In the genomic region with DNA sequence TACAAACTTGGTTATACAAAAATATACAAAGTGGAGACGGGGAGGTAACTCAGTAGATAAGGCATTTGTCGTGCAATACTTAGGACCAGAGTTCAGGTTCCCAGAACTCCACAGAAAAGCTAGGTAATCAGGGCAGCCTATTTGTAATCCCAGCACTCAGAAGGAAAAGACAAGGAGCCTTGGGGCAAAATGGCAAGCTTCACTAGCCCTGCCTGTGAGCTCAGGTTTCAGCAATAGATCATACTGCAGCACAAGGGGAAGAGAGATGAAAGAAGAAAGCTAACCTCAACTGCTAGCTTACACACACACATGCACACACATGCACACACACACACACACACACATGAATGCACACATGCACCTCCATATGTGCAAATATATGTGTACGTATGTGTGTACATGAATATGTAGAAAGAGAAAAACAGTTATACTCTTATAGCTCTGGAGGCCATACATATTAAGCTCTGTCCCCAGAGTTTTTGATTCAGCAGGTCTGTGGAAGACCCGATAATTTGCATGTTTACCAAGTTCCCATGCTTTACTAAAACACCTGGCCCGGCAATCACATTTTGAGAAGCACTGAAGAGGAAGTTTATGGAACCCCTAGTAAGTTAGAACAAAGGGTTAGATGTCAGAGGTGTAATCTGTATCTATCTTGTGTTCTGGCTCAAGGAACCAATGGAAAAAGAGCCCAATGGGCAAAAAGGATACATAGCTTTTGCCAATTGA, we compare ENCODE assay signal across 26 mouse cellular contexts.
A peak's percentile ranks its signal among the peaks of the same experiment; 100 is the strongest.
DNase-seq lines count a peak whose midpoint lies in the region; ATAC-seq lines count a peak whose summit lies in the region.
"Had no signal": no experiment of that assay in that cellular context is flagged by ENCODE, and none has a peak within 500 bp of the region (broad histone marks: within the 10 kb centered on the region; RNA-seq: fewer than 3 reads in every experiment).

No protein-coding gene starts in this region.

- no peak overlapping the region for H3K9ac ChIP-seq in kidney, embryonic 16.5 days (replicated peaks; ENCODE audit: low read length)
- H3K9ac ChIP-seq: embryonic facial prominence, embryonic 12.5 days; forebrain, embryonic 13.5 days; intestine, embryonic 15.5 days; midbrain, embryonic 12.5 days; neural tube, embryonic 15.5 days had no signal

- no peaks in the 10 kb centered on the region for H3K9me3 ChIP-seq in kidney, embryonic 16.5 days (ENCODE audit: low read length)
- H3K9me3 ChIP-seq: embryonic facial prominence, embryonic 12.5 days; forebrain, embryonic 13.5 days; heart, embryonic 10.5 days; hindbrain, embryonic 10.5 days; intestine, embryonic 15.5 days; midbrain, embryonic 12.5 days; neural tube, embryonic 15.5 days had no signal

- no peak overlapping the region for H3K4me2 ChIP-seq in kidney, embryonic 16.5 days (replicated peaks; ENCODE audit: low read depth, low read length)
- H3K4me2 ChIP-seq: embryonic facial prominence, embryonic 12.5 days; forebrain, embryonic 13.5 days; intestine, embryonic 15.5 days; midbrain, embryonic 12.5 days; neural tube, embryonic 15.5 days had no signal

- DNase-seq in embryo, embryonic 10 days (ENCODE audit: low spot score), result peak; percentile 69
- DNase-seq in embryo, embryonic 9.5 days (ENCODE audit: extremely low spot score), result no peak
- no peak for DNase-seq in kidney, postnatal 25 days
- peak; percentile 20 for DNase-seq in NIH3T3 (ENCODE audit: low read depth)
- peak; percentile 42 for DNase-seq in forelimb bud, embryonic 11.5 days (ENCODE audit: low read depth, low spot score)
- DNase-seq in adrenal gland, adult (ENCODE audit: inconsistent age in 2 of 2, low spot score in 1 of 2), result no peak
- DNase-seq in cerebellum, adult 11-12 months, result no peak
- DNase-seq: adrenal gland, adult 2 months; cerebellum, adult 2 months; cerebellum, postnatal 25 days; gastrocnemius, adult 2 months; kidney, postnatal 10 days; lung, postnatal 14 days; thymus, postnatal 25 days had no signal

- no peaks in the 10 kb centered on the region for H3K36me3 ChIP-seq in kidney, embryonic 16.5 days (ENCODE audit: insufficient read depth, low read length)
- H3K36me3 ChIP-seq: embryonic facial prominence, embryonic 12.5 days; heart, embryonic 10.5 days; hindbrain, embryonic 10.5 days; intestine, embryonic 15.5 days; midbrain, embryonic 12.5 days; neural tube, embryonic 15.5 days had no signal

- no peak overlapping the region for H3K4me3 ChIP-seq in kidney, embryonic 16.5 days (ENCODE audit: low read length)
- H3K4me3 ChIP-seq: embryonic facial prominence, embryonic 12.5 days; erythroblast, embryonic 14.5 days; forebrain, embryonic 13.5 days; gastrocnemius, adult 2 months; heart, embryonic 10.5 days; hindbrain, embryonic 10.5 days; intestine, embryonic 15.5 days; layer of hippocampus, adult 2 months; midbrain, embryonic 12.5 days; neural tube, embryonic 15.5 days had no signal

- no peak overlapping the region for H3K27ac ChIP-seq in kidney, embryonic 16.5 days (ENCODE audit: low read length)
- H3K27ac ChIP-seq: embryonic facial prominence, embryonic 12.5 days; forebrain, embryonic 13.5 days; gastrocnemius, adult 2 months; hindbrain, embryonic 10.5 days; intestine, embryonic 15.5 days; layer of hippocampus, adult 2 months; midbrain, embryonic 12.5 days; neural tube, embryonic 15.5 days had no signal

- 0 out of 2 replicates have a peak, but pooled peaks cover 2% of the 10 kb centered on the region for H3K4me1 ChIP-seq in kidney, embryonic 16.5 days (ENCODE audit: insufficient read depth, low read length)
- H3K4me1 ChIP-seq: embryonic facial prominence, embryonic 12.5 days; intestine, embryonic 15.5 days had no signal

- WGBS in kidney, embryonic 16.5 days, result 59% methylated on average over 5 of the region's 5 CpGs

- ATAC-seq in kidney, embryonic 16.5 days (ENCODE audit: low FRiP score, low TSS enrichment), result peak; percentile 35; the same call in 1 of the 2 replicates
- ATAC-seq: hindbrain, embryonic 16.5 days; intestine, embryonic 15.5 days; Patski had no signal

- H3K27me3 ChIP-seq in kidney, embryonic 16.5 days (ENCODE audit: insufficient read depth, low read length), result peaks cover 3% of the 10 kb centered on the region; the same call in 1 of the 2 replicates
- H3K27me3 ChIP-seq: embryonic facial prominence, embryonic 12.5 days; intestine, embryonic 15.5 days; neural tube, embryonic 15.5 days had no signal

Comparison
In these comparisons a context has a peak if more than half of its experiments do, and no peak if none do; other contexts are left out.
1. DNase-seq: peak in embryo, embryonic 10 days (single experiment), NIH3T3 (single experiment) and forelimb bud, embryonic 11.5 days (single experiment); none in embryo, embryonic 9.5 days (single experiment), kidney, postnatal 25 days (0 of 2), adrenal gland, adult (0 of 2) and cerebellum, adult 11-12 months (single experiment).